Mouse (Mus musculus): ENCODE results near the gene Rpl32. TPM values are rescaled to one million over a fixed set of nuclear protein-coding genes. Genes with fewer than 3 reads are reported as not detected.

Rpl32 gene
- total and polyA plus RNA-seq, 3 experiments = 4,514 to 5,400 TPM; not detected in 1

DNA sequence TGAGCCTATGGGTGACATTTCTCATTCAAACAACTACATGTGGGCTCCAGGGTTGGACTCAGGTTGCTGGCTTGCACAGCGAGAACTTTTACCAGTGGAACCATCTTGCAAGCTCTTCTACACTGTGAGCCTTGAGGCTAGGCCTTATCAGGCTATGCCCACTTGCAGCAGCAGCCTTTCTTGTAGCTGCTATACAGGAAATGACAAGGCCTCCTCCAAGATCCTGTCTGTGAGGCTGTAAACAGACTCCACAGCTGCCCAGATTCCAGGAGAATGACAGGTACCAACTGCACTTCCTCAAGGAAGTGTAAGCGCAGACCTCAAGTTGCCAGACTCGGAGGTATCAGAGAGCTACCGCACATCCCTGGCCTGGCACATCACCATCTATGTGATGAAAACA is 40.3 kb downstream of the Rpl32 start:
- Histone ChIP-seq H3K79me2 (ENCODE audit: control insufficient read depth, insufficient read depth, low read length, poor library complexity) (no peaks in the 10 kb centered on the region), H3K9me3 (replicated peaks; ENCODE audit: insufficient read depth, low read length) (no peaks in the 10 kb centered on the region), H3K4me1 (ENCODE audit: control insufficient read depth in 1 of 2, insufficient read depth in 2 of 2, low read length in 2 of 2) (peaks cover 10 to 16% of the 10 kb centered on the region in 2 experiments), H3K27me3 (ENCODE audit: control insufficient read depth in 1 of 2, insufficient read depth in 2 of 2, low read length in 2 of 2) (no peaks in the 10 kb centered on the region), H3K9ac (ENCODE audit: control insufficient read depth, low read depth, low read length, poor library complexity, severe bottlenecking) (no peak overlapping the region), H3K36me3 (ENCODE audit: control insufficient read depth in 1 of 2, insufficient read depth in 2 of 2, low read length in 2 of 2) (peaks cover 0 to 15% of the 10 kb centered on the region in 2 experiments; a peak in 2 of 4 replicates), H3K4me3 (ENCODE audit: control insufficient read depth in 1 of 2, insufficient read depth in 1 of 2, low read depth in 2 of 2, low read length in 2 of 2) (no peak overlapping the region), H3K27ac (ENCODE audit: control insufficient read depth, low read depth, low read length) (no peak overlapping the region; the same call in 1 of the 2 replicates)
- DNase-seq (ENCODE audit: low read depth, low spot score) = peak; percentile 74
- TF ChIP-seq TCF12 (IDR thresholded peaks at IDR 0.05; ENCODE audit: low read depth, low read length) (0 out of 2 replicates have a peak, but pooled peaks have one; percentile 41), MAX (IDR thresholded peaks at IDR 0.05; ENCODE audit: low read length) (peak; percentile 46; the same call in 1 of the 2 replicates), SIN3A (IDR thresholded peaks at IDR 0.05; ENCODE audit: low read length) (no peak; the same call in 1 of the 2 replicates), RCOR1 (IDR thresholded peaks at IDR 0.05; ENCODE audit: low read depth, low read length) (peak; percentile 71; the same call in 1 of the 2 replicates), NRF1 (IDR thresholded peaks at IDR 0.05; ENCODE audit: insufficient read depth, low read depth, low read length, poor library complexity, severe bottlenecking) (no peak), CHD2 (IDR thresholded peaks at IDR 0.05; ENCODE audit: low read length) (no peak; the same call in 1 of the 2 replicates), MXI1 (IDR thresholded peaks at IDR 0.05; ENCODE audit: low read depth, low read length) (0 out of 2 replicates have a peak, but pooled peaks have one; percentile 21), JUND (IDR thresholded peaks at IDR 0.05; ENCODE audit: low read depth, low read length) (no peak; the same call in 1 of the 2 replicates), ZKSCAN1 (IDR thresholded peaks at IDR 0.05; ENCODE audit: low read depth, low read length) (no peak), MAFK (IDR thresholded peaks at IDR 0.05; ENCODE audit: borderline replicate concordance, low read depth, low read length) (no peak), MYB (IDR thresholded peaks at IDR 0.05; ENCODE audit: low read depth, low read length) (no peak), GATA1 (IDR thresholded peaks at IDR 0.05; ENCODE audit: low read depth, low read length) (peak; percentile 66), POLR2A (IDR thresholded peaks at IDR 0.05; ENCODE audit: control insufficient read depth in 1 of 2, insufficient read depth in 1 of 2, low read depth in 1 of 2, low read length in 2 of 2, poor library complexity in 1 of 2) (no peak), ETS1 (IDR thresholded peaks at IDR 0.05; ENCODE audit: low read depth, low read length) (peak; percentile 72), TBP (IDR thresholded peaks at IDR 0.05; ENCODE audit: low read depth, low read length) (no peak), ZC3H11A (IDR thresholded peaks at IDR 0.05; ENCODE audit: low read depth, low read length) (no peak), MYC (IDR thresholded peaks at IDR 0.05; ENCODE audit: low read depth, low read length) (no peak), GABPA (IDR thresholded peaks at IDR 0.05; ENCODE audit: low read depth, low read length) (0 out of 2 replicates have a peak, but pooled peaks have one; percentile 30), POLR2AphosphoS5 (IDR thresholded peaks at IDR 0.05; ENCODE audit: borderline replicate concordance, low read depth, low read length) (no peak), UBTF (IDR thresholded peaks at IDR 0.05; ENCODE audit: borderline replicate concordance, insufficient read depth, low read depth, low read length) (no peak), USF1 (IDR thresholded peaks at IDR 0.05; ENCODE audit: low read depth, low read length) (no peak), HCFC1 (IDR thresholded peaks at IDR 0.05; ENCODE audit: low read depth, low read length) (peak; percentile 46; the same call in 1 of the 2 replicates), ZNF384 (IDR thresholded peaks at IDR 0.05; ENCODE audit: low read depth, low read length) (peak; percentile 3), ZMIZ1 (IDR thresholded peaks at IDR 0.05; ENCODE audit: low read depth, low read length) (no peak), MAZ (IDR thresholded peaks at IDR 0.05; ENCODE audit: low read depth, low read length) (no peak), E2F4 (IDR thresholded peaks at IDR 0.05; ENCODE audit: borderline replicate concordance, low read depth, low read length) (no peak), MEF2A (IDR thresholded peaks at IDR 0.05; ENCODE audit: extremely low read depth, insufficient replicate concordance, low read depth, low read length, poor library complexity, severe bottlenecking) (no peak), CHD1 (IDR thresholded peaks at IDR 0.05; ENCODE audit: low read depth, low read length) (no peak), BHLHE40 (IDR thresholded peaks at IDR 0.05; ENCODE audit: borderline replicate concordance, low read depth, low read length) (no peak), SMC3 (IDR thresholded peaks at IDR 0.05; ENCODE audit: low read depth, low read length) (no peak), POLR2AphosphoS2 (IDR thresholded peaks at IDR 0.05; ENCODE audit: low read length) (no peak), NELFE (IDR thresholded peaks at IDR 0.05; ENCODE audit: low read depth, low read length) (no peak; the same call in 1 of the 2 replicates), TAL1 (IDR thresholded peaks at IDR 0.05; ENCODE audit: low read length) (peak; percentile 62), ELF1 (IDR thresholded peaks at IDR 0.05; ENCODE audit: low read depth, low read length) (peak; percentile 51; the same call in 1 of the 2 replicates), CTCF (IDR thresholded peaks at IDR 0.05 in 2 of 3, conservative IDR thresholded peaks at IDR 0.05 in 1 of 3; ENCODE audit: control insufficient read depth in 1 of 3, insufficient read depth in 1 of 3, low read depth in 2 of 3, low read length in 3 of 3, poor library complexity in 1 of 3, severe bottlenecking in 1 of 3) (no peak), EP300 (IDR thresholded peaks at IDR 0.05; ENCODE audit: low read depth in 1 of 2, low read length in 2 of 2) (peak; percentile 63 to 69), USF2 (IDR thresholded peaks at IDR 0.05; ENCODE audit: borderline replicate concordance in 1 of 2, insufficient read depth in 1 of 2, low read depth in 1 of 2, low read length in 2 of 2) (no peak)

Data from MEL (cell line).